In genomic region chr12:3825714-3826080, GRCm38 (mm10) we compare ENCODE assay signal across 12 mouse cellular contexts. TPM values are rescaled to one million over a fixed set of nuclear protein-coding genes. Genes with fewer than 3 reads are reported as not detected.
A peak's percentile ranks its signal among the peaks of the same experiment; 100 is the strongest.
DNase-seq lines count a peak whose midpoint lies in the region; ATAC-seq and TF ChIP-seq lines count a peak whose summit lies in the region.
"Had no signal": no experiment of that assay in that cellular context is flagged by ENCODE, and none has a peak within 500 bp of the region (broad histone marks: within the 10 kb centered on the region; RNA-seq: fewer than 3 reads in every experiment).

No protein-coding gene starts in this region.

- H3K9me3 ChIP-seq in limb, embryonic 12.5 days: no peaks in the 10 kb centered on the region
- no peaks in the 10 kb centered on the region for H3K9me3 ChIP-seq in limb, embryonic 10.5 days (replicated peaks)
- no peaks in the 10 kb centered on the region for H3K9me3 ChIP-seq in embryonic facial prominence, embryonic 15.5 days (replicated peaks)
- H3K9me3 ChIP-seq: midbrain, embryonic 13.5 days had no signal

- intact Hi-C loops in left cerebral cortex, postnatal 25 days (cut with DNase I): no loop called here

- DNase-seq in frontal cortex, postnatal 36 days (ENCODE audit: low spot score in 2 of 2): no peak
- DNase-seq in limb, embryonic 10.5 days (ENCODE audit: low spot score): no peak
- DNase-seq in cerebellum, postnatal 10 days: no peak
- no peak for DNase-seq in left cerebral cortex, postnatal 25 days (ENCODE audit: low spot score in 2 of 2)
- DNase-seq: cerebellum, adult 11-12 months; heart, postnatal 14 days; kidney, postnatal 36 days had no signal

- no peak overlapping the region for H3K27ac ChIP-seq in limb, embryonic 12.5 days
- H3K27ac ChIP-seq in limb, embryonic 10.5 days: no peak overlapping the region
- H3K27ac ChIP-seq in embryonic facial prominence, embryonic 15.5 days (replicated peaks): no peak overlapping the region
- H3K27ac ChIP-seq: midbrain, embryonic 13.5 days had no signal

- H3K4me1 ChIP-seq in limb, embryonic 12.5 days (replicated peaks): peaks cover 32% of the 10 kb centered on the region
- H3K4me1 ChIP-seq in limb, embryonic 10.5 days: peaks cover 17% of the 10 kb centered on the region
- peaks cover 47% of the 10 kb centered on the region for H3K4me1 ChIP-seq in embryonic facial prominence, embryonic 15.5 days

- no peaks in the 10 kb centered on the region for H3K27me3 ChIP-seq in limb, embryonic 12.5 days
- no peaks in the 10 kb centered on the region for H3K27me3 ChIP-seq in limb, embryonic 10.5 days (ENCODE audit: low read depth, poor library complexity, severe bottlenecking)
- H3K27me3 ChIP-seq in embryonic facial prominence, embryonic 15.5 days: no peaks in the 10 kb centered on the region
- no peaks in the 10 kb centered on the region for H3K27me3 ChIP-seq in myocyte (ENCODE audit: control insufficient read depth, insufficient read depth, insufficient read length)
- H3K27me3 ChIP-seq: midbrain, embryonic 13.5 days had no signal

- H3K79me2 ChIP-seq in myocyte (ENCODE audit: control insufficient read depth, insufficient read depth): peaks cover 6% of the 10 kb centered on the region

- no peak for TF ChIP-seq POLR2A in myocyte (IDR thresholded peaks at IDR 0.05; ENCODE audit: insufficient read length, low read depth)

- no peak overlapping the region for H3K9ac ChIP-seq in limb, embryonic 12.5 days (replicated peaks)
- H3K9ac ChIP-seq in embryonic facial prominence, embryonic 15.5 days: no peak overlapping the region
- H3K9ac ChIP-seq: midbrain, embryonic 13.5 days had no signal

- H3K4me2 ChIP-seq in limb, embryonic 12.5 days: no peak overlapping the region
- H3K4me2 ChIP-seq in embryonic facial prominence, embryonic 15.5 days (replicated peaks): no peak overlapping the region
- H3K4me2 ChIP-seq in myocyte (ENCODE audit: low read depth): peak overlapping the region; percentile 70
- H3K4me2 ChIP-seq: midbrain, embryonic 13.5 days had no signal

- no peak overlapping the region for H3ac ChIP-seq in myocyte (ENCODE audit: control insufficient read depth, insufficient read length)

- 36% methylated on average over 12 of the region's 12 CpGs for WGBS in limb, embryonic 12.5 days
- 29% methylated on average over 12 of the region's 12 CpGs for WGBS in limb, embryonic 10.5 days
- WGBS in embryonic facial prominence, embryonic 15.5 days: 53% methylated on average over 12 of the region's 12 CpGs

- no peak overlapping the region for H3K4me3 ChIP-seq in limb, embryonic 12.5 days (replicated peaks)
- no peak overlapping the region for H3K4me3 ChIP-seq in limb, embryonic 10.5 days
- H3K4me3 ChIP-seq in embryonic facial prominence, embryonic 15.5 days (replicated peaks): no peak overlapping the region
- no peak overlapping the region for H3K4me3 ChIP-seq in myocyte
- H3K4me3 ChIP-seq: midbrain, embryonic 13.5 days had no signal

- ATAC-seq in frontal cortex, adult (ENCODE audit: low TSS enrichment): 0 out of 2 replicates have a peak, but pooled peaks have one; percentile 10
- ATAC-seq in limb, embryonic 12.5 days (ENCODE audit: insufficient number of reproducible peaks, insufficient read depth, low FRiP score, low TSS enrichment, low read depth): peak; percentile 48
- peak; percentile 26; the same call in 1 of the 2 replicates for ATAC-seq in embryonic facial prominence, embryonic 15.5 days (ENCODE audit: insufficient number of reproducible peaks, low FRiP score, low TSS enrichment, low read depth)
- ATAC-seq: midbrain, embryonic 13.5 days had no signal

- H3K36me3 ChIP-seq in limb, embryonic 12.5 days: no peaks in the 10 kb centered on the region; the same call in 1 of the 2 replicates
- H3K36me3 ChIP-seq in limb, embryonic 10.5 days: no peaks in the 10 kb centered on the region
- H3K36me3 ChIP-seq in embryonic facial prominence, embryonic 15.5 days: peaks cover 5% of the 10 kb centered on the region; the same call in 1 of the 2 replicates
- no peaks in the 10 kb centered on the region for H3K36me3 ChIP-seq in myocyte (ENCODE audit: control insufficient read depth, insufficient read depth)
- H3K36me3 ChIP-seq: midbrain, embryonic 13.5 days had no signal

TF ChIP-seq in myocyte, 11 proteins besides CTCF, POLR2A, EP300 and RAD21:
- TF ChIP-seq SRF (IDR thresholded peaks at IDR 0.05; ENCODE audit: control insufficient read depth, insufficient read length, low read depth) (no peak), REST (IDR thresholded peaks at IDR 0.05; ENCODE audit: insufficient read depth, insufficient read length) (no peak), USF1 (IDR thresholded peaks at IDR 0.05; ENCODE audit: low read depth) (no peak), E2F4 (IDR thresholded peaks at IDR 0.05; ENCODE audit: insufficient read depth) (no peak), TCF3 (IDR thresholded peaks at IDR 0.05; ENCODE audit: insufficient read length, low read depth) (no peak), MYOD1 (IDR thresholded peaks at IDR 0.05; ENCODE audit: control insufficient read depth in 1 of 3, insufficient read length in 2 of 3, low read depth in 2 of 3) (no peak), TCF12 (IDR thresholded peaks at IDR 0.05; ENCODE audit: insufficient read depth, poor library complexity, severe bottlenecking) (no peak), MYOG (IDR thresholded peaks at IDR 0.05; ENCODE audit: control insufficient read depth in 1 of 3, insufficient read depth in 1 of 3, insufficient read length in 2 of 3, low read depth in 2 of 3) (no peak), POLR2AphosphoS2 (IDR thresholded peaks at IDR 0.05; ENCODE audit: insufficient read length, low read depth) (no peak)

RNA-seq across cellular contexts. Expression of gene Dnmt3a, which starts 19.9 kb away (rescaled TPM):
- 260 and 282 TPM in 2 replicates for polyA plus RNA-seq in limb, embryonic 12.5 days (2016; fragmentation: Nextera tagmentation; extraction: Ambion mirVana)
- polyA plus RNA-seq in limb, embryonic 10.5 days (2016; fragmentation: Nextera tagmentation; extraction: Ambion mirVana): 221 and 298 TPM in 2 replicates
- 114 and 135 TPM in 2 replicates for polyA plus RNA-seq in embryonic facial prominence, embryonic 15.5 days (2015; fragmentation: Nextera tagmentation; extraction: Ambion mirVana)
- polyA plus RNA-seq in myocyte (2012; fragmentation: generic; extraction: Trizol): 4.6 TPM
- 100 to 1,000 TPM; 138 to 148 TPM for total RNA-seq in left cerebral cortex, postnatal 25 days (2021)

Comparison
In these comparisons a context has a peak if more than half of its experiments do, and no peak if none do; other contexts are left out.
1. RNA of gene Dnmt3a, which starts 19.9 kb away (polyA plus RNA-seq): 221 to 298 TPM in limb, embryonic 10.5 days, 260 to 282 TPM in limb, embryonic 12.5 days and 114 to 135 TPM in embryonic facial prominence, embryonic 15.5 days; 4.6 TPM in myocyte (single experiment); every median in the first group is over 10 times any median in the second.
2. Peak in every context shown above with its lines, with median percentiles within 50 percentile points of each other: ATAC-seq.